Mouse (Mus musculus) liver, embryonic 12.5 days (tissue): Measurements from ENCODE around the gene Tmem9. TPM values are rescaled to one million over a fixed set of nuclear protein-coding genes. Genes with fewer than 3 reads are reported as not detected.

Experiments
- ATAC-seq: fragments of 200-750 bp; cut with Nextera tagmentation; 2 replicates; pipeline ENCODE4 v1.8.0; 2017; ENCODE audit warnings: moderate number of reproducible peaks, mild to moderate bottlenecking, moderate library complexity
- H3K27ac ChIP-seq: fragments of 300-500 bp; sonication (generic); 2 replicates; pipeline ENCODE4 v1.5.1; 2016; ENCODE audit warnings: mild to moderate bottlenecking
- H3K27me3 ChIP-seq: fragments of 300-500 bp; sonication (generic); replicated peaks from 2 replicates; pipeline ENCODE4 v1.6.1; 2016; ENCODE audit warnings: mild to moderate bottlenecking, moderate library complexity
- H3K36me3 ChIP-seq: fragments of 300-500 bp; sonication (generic); 2 replicates; pipeline ENCODE4 v1.6.1; 2016; ENCODE audit warnings: mild to moderate bottlenecking, moderate library complexity
- H3K4me1 ChIP-seq: fragments of 300-500 bp; sonication (generic); 2 replicates; pipeline ENCODE4 v1.6.1; 2016
- H3K4me2 ChIP-seq: fragments of 300-500 bp; sonication (generic); 2 replicates; pipeline ENCODE4 v1.6.1; 2016; ENCODE audit warnings: mild to moderate bottlenecking, moderate library complexity
- H3K4me3 ChIP-seq: fragments of 300-500 bp; sonication (generic); 2 replicates; pipeline ENCODE4 v1.5.1; 2016; ENCODE audit warnings: mild to moderate bottlenecking, moderate library complexity
- H3K9ac ChIP-seq: fragments of 300-500 bp; sonication (generic); 2 replicates; pipeline ENCODE4 v1.6.1; 2016; ENCODE audit warnings: mild to moderate bottlenecking, moderate library complexity
- H3K9me3 ChIP-seq: fragments of 300-500 bp; sonication (generic); replicated peaks from 2 replicates; pipeline ENCODE4 v1.6.1; 2016; ENCODE audit warnings: mild to moderate bottlenecking, moderate library complexity
- WGBS: fragments of 180-500 bp; shearing (Covaris S2); methylation state at CpG from one replicate; pipeline ENCODE4 v1.1.7; 2016; ENCODE audit not compliant: insufficient replicate concordance; 5-methylcytosine and 5-hydroxymethylcytosine counted together
- polyA plus RNA-seq: library from polyadenylated mRNA; unstranded; fragments of >200 nt; fragmentation: Nextera tagmentation; extraction: Ambion mirVana; gene quantifications from 2 replicates; pipeline ENCODE4 v1.2.1, GENCODE M21; 2016

Gene Tmem9
- 95.0 and 103 TPM in 2 replicates for polyA plus RNA-seq

DNA sequence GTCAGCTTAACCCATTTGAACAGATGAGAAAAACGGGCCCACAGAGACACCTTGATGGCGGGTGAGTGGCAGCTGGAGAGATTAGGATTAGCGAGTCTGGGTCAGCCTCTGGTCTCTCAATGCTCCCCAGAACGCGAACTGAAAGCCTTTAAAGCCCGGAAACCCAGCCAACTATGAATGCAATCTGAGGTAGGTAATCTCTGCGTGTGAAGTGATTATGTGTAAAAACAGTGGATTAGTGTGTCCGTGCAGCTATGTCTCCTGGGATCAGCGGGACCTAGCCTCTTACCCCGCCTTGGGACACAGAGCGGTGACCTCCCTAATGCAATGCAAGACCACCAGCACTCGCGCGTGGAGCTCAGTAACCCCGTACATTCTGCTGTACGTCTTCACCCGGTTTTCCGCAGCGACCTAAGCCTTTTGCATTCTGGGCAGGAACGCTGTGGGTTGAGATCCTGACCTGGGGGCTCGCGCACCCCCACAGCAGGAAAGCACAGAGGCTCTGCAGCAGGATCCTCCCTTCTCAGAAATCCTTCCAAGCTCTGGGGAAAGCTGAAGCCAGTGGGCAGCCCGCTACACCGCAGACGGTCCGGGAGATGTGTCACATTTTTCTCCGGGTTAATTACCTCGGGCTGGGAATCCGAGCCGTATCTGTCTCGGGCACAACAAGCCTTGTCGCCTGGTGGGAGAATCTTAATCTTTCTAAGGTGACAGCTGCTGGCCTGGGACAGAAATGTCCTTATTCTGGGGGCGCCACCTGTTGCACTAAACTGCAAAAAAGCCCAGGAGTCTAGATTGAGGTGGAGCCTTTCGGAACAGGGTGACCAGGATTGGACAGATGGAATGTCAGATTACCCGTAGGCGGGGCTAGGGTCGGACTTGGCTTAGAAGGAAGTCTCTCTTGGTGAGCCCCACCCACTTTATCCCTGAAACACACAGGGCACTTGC lies at the start of gene Tmem9:
TSS of gene Tmem9 (plus strand) at position 940 of the 948 bp plus-strand sequence.
- peak; percentile 97 for ATAC-seq
- Histone ChIP-seq H3K9ac (peak within 1 kb of the TSS; percentile 70), H3K36me3 (no peaks in the 10 kb centered on the region), H3K4me3 (peak within 1 kb of the TSS; percentile 56), H3K27ac (peak within 1 kb of the TSS; percentile 70), H3K4me1 (peaks cover 45% of the 10 kb centered on the region), H3K27me3 (peaks cover 39% of the 10 kb centered on the region), H3K4me2 (peak within 1 kb of the TSS; percentile 97), H3K9me3 (peaks cover 5% of the 10 kb centered on the region; the same call in 1 of the 2 replicates)
- WGBS: 4% methylated on average over 37 of the region's 37 CpGs

DNA sequence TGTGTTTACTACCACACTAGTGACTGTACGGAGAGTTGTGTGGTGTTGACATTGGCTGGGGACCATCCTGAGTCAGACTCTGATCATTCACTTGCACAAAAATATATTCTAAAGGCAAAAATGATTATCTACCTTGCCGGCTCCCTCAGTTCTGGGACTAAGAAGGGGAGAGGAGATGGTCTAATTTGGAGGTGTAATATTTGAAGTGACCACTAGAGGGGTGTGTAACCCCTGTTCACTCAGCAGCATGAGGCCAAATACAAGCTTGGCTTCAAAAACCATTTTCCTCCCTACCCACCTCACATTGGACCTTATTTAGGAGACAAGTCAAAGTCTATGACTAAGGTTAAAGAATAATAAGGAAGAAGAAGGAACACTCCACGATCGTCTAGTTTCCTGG lies 49.5 kb upstream of the Tmem9 start:
- H3K9ac ChIP-seq: no peak overlapping the region
- no peaks in the 10 kb centered on the region for H3K36me3 ChIP-seq
- H3K4me3 ChIP-seq: no peak overlapping the region
- H3K4me1 ChIP-seq: no peaks in the 10 kb centered on the region
- no peaks in the 10 kb centered on the region for H3K9me3 ChIP-seq
- no peak for ATAC-seq
- peaks cover 77% of the 10 kb centered on the region for H3K27me3 ChIP-seq
- H3K4me2 ChIP-seq: no peak overlapping the region
- 38% methylated on average over 4 of the region's 4 CpGs for WGBS
- H3K27ac ChIP-seq: no peak overlapping the region

DNA sequence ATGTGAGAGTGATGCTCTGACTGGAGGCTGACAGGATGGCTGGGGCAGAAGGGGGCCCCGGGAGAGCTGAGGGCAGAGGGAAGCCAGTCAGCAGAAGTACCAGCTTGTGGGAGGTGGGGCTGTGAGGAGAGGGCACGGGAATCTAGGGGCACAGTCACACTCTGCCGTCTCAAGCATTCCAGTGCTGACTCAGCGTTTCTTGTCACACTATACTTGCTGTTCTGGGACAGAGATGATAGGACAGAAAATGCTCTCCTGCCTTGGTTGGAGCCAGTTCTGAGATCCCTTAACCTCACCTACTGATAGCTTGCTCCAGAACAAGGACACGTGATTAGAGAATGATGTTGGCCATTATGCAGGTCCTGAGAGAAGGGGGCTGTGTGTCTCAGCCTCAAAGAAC lies 44.8 kb upstream of the Tmem9 start:
- Histone ChIP-seq H3K4me2 (no peak overlapping the region), H3K27ac (no peak overlapping the region), H3K4me1 (no peaks in the 10 kb centered on the region), H3K9ac (no peak overlapping the region), H3K9me3 (no peaks in the 10 kb centered on the region), H3K4me3 (no peak overlapping the region), H3K27me3 (peaks cover 79% of the 10 kb centered on the region), H3K36me3 (no peaks in the 10 kb centered on the region)
- 45% methylated on average over 5 of the region's 5 CpGs for WGBS
- ATAC-seq: no peak

DNA sequence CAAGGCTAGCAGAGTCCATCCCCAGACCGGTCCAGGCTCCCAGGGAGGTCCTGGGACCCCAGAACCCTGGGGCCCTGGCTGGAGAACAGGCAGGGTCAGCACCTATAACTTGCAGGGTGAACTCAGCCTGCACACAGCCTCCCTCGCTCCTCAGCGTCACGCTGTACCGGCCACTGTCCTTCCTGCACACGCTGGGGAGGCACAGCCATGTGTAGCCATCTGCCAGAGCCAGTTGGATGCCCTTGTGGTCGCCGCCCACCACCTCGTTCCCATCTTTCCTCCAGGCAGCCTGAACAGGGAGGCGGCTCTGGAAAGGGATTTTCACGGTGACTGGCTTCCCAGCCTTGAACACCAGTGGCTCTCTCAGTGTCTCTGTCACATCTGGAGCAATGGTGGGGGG lies 43.4 kb upstream of the Tmem9 start:
- H3K27me3 ChIP-seq: peaks cover 87% of the 10 kb centered on the region
- H3K36me3 ChIP-seq: no peaks in the 10 kb centered on the region
- no peak overlapping the region for H3K4me2 ChIP-seq
- no peak for ATAC-seq
- no peaks in the 10 kb centered on the region for H3K9me3 ChIP-seq
- H3K27ac ChIP-seq: no peak overlapping the region
- H3K4me3 ChIP-seq: no peak overlapping the region
- no peak overlapping the region for H3K9ac ChIP-seq
- no peaks in the 10 kb centered on the region for H3K4me1 ChIP-seq
- 65% methylated on average over 11 of the region's 11 CpGs for WGBS

DNA sequence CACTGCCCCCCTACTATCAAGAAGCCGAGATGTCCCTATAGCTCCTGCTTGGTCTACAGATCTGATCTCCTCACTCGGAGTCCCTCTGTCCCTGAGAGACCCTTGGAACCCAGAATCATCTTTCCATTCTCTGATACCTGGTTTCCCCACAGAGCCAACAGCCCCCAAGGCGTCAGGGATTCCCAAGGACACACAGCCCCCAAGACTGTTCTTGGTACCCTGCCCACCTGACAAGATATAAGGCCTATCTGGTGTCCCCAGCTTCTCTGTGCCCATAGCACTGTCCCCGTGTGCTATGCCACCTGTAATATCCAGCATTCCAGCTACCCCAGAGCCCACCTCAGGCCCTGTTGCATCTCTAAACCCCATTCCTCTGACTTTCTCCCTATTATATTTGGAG lies 40.2 kb upstream of the Tmem9 start:
- H3K9me3 ChIP-seq: no peaks in the 10 kb centered on the region
- no peaks in the 10 kb centered on the region for H3K4me1 ChIP-seq
- 50% methylated on average over 4 of the region's 4 CpGs for WGBS
- no peak overlapping the region for H3K27ac ChIP-seq
- H3K27me3 ChIP-seq: peaks cover 77% of the 10 kb centered on the region
- no peak overlapping the region for H3K4me2 ChIP-seq
- no peak overlapping the region for H3K9ac ChIP-seq
- H3K4me3 ChIP-seq: no peak overlapping the region
- H3K36me3 ChIP-seq: no peaks in the 10 kb centered on the region
- no peak for ATAC-seq

DNA sequence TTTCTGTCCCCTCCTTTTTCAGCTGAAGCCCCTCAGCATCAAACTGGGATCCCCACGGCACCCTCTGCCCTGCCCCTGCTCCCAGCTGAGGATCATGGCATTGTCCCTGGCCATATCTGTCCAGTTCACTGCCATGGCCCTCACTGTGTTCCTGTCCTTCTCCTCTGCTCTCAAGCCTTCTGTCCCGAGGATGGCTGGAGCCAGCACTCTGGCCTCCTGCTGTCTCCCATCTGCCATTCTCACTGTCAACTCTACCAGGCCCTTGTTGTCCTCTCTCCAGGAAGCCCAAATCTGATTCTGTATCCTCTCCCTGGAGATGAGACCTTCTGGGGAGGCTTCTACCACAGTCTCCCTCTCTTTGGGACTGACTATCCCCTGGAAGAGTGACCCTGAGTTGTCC lies 37.5 kb upstream of the Tmem9 start:
- no peak for ATAC-seq
- Histone ChIP-seq H3K27me3 (peaks cover 52% of the 10 kb centered on the region), H3K9me3 (no peaks in the 10 kb centered on the region), H3K4me3 (no peak overlapping the region), H3K4me1 (no peaks in the 10 kb centered on the region), H3K27ac (no peak overlapping the region), H3K36me3 (no peaks in the 10 kb centered on the region), H3K9ac (no peak overlapping the region), H3K4me2 (no peak overlapping the region)
- WGBS: 36% methylated on average over 2 of the region's 2 CpGs

DNA sequence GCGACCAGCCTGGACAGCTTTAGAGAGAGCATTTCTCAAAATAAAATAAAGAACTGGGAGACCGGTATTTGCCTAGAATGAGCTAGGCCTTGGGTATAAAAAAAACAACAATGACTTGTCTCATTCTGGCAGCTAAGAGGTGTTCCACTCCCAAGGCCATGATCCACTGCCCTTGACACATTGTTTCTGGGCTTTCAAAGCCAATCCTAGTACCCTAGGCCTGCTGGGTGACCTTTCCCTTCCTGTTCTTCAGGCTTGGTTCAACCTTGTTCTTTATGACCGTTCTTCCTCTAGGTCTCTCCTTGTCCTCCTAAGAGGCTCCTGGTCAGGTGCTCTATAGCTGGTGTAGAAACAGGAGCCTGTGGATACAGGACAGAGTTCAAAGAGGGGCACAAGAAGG lies 35.4 kb upstream of the Tmem9 start:
- 78% methylated on average over 3 of the region's 3 CpGs for WGBS
- ATAC-seq: no peak
- H3K4me3 ChIP-seq: no peak overlapping the region
- peaks cover 36% of the 10 kb centered on the region for H3K27me3 ChIP-seq
- H3K4me1 ChIP-seq: no peaks in the 10 kb centered on the region
- H3K27ac ChIP-seq: no peak overlapping the region
- H3K36me3 ChIP-seq: no peaks in the 10 kb centered on the region
- H3K4me2 ChIP-seq: no peak overlapping the region
- no peak overlapping the region for H3K9ac ChIP-seq
- no peaks in the 10 kb centered on the region for H3K9me3 ChIP-seq

DNA sequence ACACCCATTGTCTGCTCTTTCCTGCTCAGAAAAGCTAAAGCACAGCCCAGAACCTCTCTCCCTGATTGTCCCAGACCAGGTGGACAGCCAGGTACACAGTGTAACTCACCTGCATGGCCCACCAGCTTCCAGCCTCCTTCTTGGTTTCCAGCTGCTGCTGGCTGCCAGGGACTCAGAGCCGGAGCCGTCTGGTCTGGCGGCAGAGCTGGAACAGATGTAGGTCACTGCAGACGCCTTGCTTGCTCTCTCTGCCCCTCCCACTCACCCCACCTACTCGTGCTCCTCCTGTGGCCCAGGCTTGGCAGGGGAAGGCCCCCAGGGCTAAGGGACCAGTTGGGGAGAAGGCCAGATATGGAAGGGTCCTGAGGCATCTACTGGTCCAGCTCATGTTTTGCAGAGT lies 23.8 kb upstream of the Tmem9 start:
- no peak for ATAC-seq
- Histone ChIP-seq H3K27me3 (peaks cover 75% of the 10 kb centered on the region), H3K9ac (no peak overlapping the region), H3K4me2 (no peak overlapping the region), H3K36me3 (no peaks in the 10 kb centered on the region), H3K9me3 (no peaks in the 10 kb centered on the region), H3K27ac (no peak overlapping the region), H3K4me3 (no peak overlapping the region), H3K4me1 (no peaks in the 10 kb centered on the region)
- WGBS: 42% methylated on average over 5 of the region's 5 CpGs

DNA sequence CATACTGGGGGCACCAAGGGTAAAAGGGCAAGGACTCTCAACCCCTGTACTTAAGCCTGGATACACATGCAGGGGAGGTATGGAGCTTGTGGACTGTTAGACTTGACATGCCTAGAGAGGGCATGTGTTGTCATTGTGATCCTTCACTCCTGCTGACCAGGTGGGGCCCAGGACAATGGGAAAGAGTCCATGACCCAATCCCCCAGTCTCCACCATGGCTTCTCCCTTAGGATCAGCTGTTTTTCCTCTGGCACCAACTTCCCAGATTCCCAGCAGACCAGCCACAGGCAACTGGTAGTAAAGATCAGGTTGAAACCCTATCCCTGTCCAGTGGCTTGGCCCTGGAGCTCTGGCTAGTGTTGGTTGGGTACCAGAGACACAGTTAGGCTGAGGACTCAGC lies 18.1 kb upstream of the Tmem9 start:
- no peak overlapping the region for H3K4me3 ChIP-seq
- no peak overlapping the region for H3K27ac ChIP-seq
- H3K4me1 ChIP-seq: peaks cover 8% of the 10 kb centered on the region
- no peaks in the 10 kb centered on the region for H3K36me3 ChIP-seq
- no peak overlapping the region for H3K4me2 ChIP-seq
- H3K9me3 ChIP-seq: no peaks in the 10 kb centered on the region
- ATAC-seq: no peak
- H3K27me3 ChIP-seq: peaks cover 39% of the 10 kb centered on the region
- no peak overlapping the region for H3K9ac ChIP-seq

DNA sequence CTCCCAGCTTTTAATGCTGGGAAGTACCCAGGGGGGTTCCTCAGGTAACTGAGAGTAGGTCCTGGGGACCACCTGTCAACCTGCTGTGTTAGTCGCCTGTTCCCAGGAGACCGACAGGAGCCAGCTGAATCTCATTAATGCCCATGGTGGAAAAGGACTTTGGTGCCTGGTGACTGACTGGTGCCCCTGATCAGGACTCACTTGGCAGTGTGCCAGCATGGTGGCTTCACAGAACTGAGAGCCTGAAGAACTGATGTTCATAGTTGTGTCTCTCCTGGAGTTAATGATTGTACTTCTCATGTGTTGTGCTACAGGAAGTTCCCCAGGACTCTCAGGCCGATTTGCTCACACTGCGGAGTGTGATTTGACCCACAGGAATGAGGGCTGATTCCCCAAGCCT lies 14.5 kb upstream of the Tmem9 start:
- Histone ChIP-seq H3K4me2 (no peak overlapping the region), H3K27me3 (peaks cover 30% of the 10 kb centered on the region), H3K9ac (no peak overlapping the region), H3K4me3 (no peak overlapping the region), H3K4me1 (peaks cover 20% of the 10 kb centered on the region), H3K9me3 (no peaks in the 10 kb centered on the region), H3K27ac (no peak overlapping the region), H3K36me3 (no peaks in the 10 kb centered on the region)
- 0 out of 2 replicates have a peak, but pooled peaks have one; percentile 14 for ATAC-seq
- 68% methylated on average over 4 of the region's 4 CpGs for WGBS

DNA sequence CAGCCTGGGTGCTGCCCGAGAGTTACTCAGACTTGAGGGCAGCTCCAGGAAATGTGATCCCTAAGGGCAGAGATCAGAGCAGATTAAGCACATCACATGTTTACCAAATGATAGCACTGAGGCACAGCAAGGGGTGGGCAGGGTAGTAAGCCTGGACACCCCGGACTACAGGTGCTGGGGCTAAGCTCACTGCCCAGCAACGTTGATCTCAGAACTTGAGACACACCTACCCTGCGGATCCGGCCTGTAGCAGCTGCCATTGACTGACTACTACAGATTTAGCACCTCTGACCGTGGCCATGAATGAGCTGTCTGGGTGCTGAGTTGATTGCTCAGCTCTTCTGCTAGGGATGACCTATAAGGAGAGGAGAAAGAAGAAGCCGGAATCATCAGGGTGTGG lies 10.4 kb upstream of the Tmem9 start:
- Histone ChIP-seq H3K27me3 (peaks cover 47% of the 10 kb centered on the region), H3K27ac (no peak overlapping the region), H3K9me3 (no peaks in the 10 kb centered on the region), H3K9ac (no peak overlapping the region), H3K4me2 (no peak overlapping the region), H3K36me3 (no peaks in the 10 kb centered on the region), H3K4me3 (no peak overlapping the region), H3K4me1 (peaks cover 20% of the 10 kb centered on the region)
- no peak for ATAC-seq
- WGBS: 59% methylated on average over 7 of the region's 7 CpGs

DNA sequence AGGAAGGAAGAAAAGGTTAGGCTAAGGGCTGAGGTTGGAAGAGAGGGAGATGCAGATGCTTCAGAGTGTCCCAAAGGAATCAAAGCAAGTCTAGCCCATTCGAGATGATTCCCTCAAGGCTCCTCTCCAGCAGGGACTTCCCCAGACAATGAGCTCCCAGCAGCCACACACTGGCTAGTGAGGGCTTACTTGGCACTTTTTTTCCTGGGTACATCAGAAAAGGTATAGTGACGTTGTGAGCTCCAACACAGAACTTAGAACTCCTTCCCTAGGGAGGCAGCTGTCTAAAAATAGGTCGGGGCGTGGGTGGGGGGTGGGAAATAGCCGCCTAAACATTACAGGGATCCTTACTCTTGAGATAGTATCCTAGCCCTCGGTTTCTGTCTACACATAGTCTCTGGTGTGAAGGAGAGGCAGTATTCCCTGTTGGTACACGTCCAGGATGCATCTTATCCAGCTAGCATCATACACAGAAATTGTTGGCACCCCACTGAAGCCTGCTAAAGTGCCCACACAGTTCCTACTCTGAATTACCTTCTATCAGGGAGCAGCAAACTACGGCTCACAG lies 8.1 kb upstream of the Tmem9 start:
- ATAC-seq: no peak
- 51% methylated on average over 8 of the region's 8 CpGs for WGBS

More for the DNA sequence above, 8.1 kb upstream of the Tmem9 start:
- Histone ChIP-seq H3K4me3 (no peak overlapping the region), H3K27me3 (peaks cover 50% of the 10 kb centered on the region), H3K27ac (no peak overlapping the region), H3K9me3 (no peaks in the 10 kb centered on the region), H3K4me2 (no peak overlapping the region), H3K4me1 (peaks cover 13% of the 10 kb centered on the region), H3K9ac (no peak overlapping the region), H3K36me3 (no peaks in the 10 kb centered on the region)
